Mouse (Mus musculus) C2C12 (cell line): Measurements from ENCODE around the gene Wee1.

Experiments used
- CTCF ChIP-seq: IDR thresholded peaks from one replicate; pipeline ENCODE4 v1.5.1; 2011; ENCODE audit not compliant: control insufficient read depth, insufficient read depth, insufficient read length
- MYOD1 ChIP-seq: IDR thresholded peaks from one replicate; pipeline ENCODE4 v1.6.1; 2011; ENCODE audit warnings: low read depth; ENCODE audit not compliant: control insufficient read depth, insufficient read length
- MYOG ChIP-seq: IDR thresholded peaks from one replicate; pipeline ENCODE4 v1.6.1; 2011; ENCODE audit not compliant: control insufficient read depth, insufficient read length; ENCODE audit errors: extremely low read depth
- USF1 ChIP-seq: IDR thresholded peaks from one replicate; pipeline ENCODE4 v1.6.1; 2011; ENCODE audit warnings: low read depth, mild to moderate bottlenecking, control low read depth, moderate library complexity

- TF ChIP-seq CTCF (no peak), USF1 (no peak), MYOG (no peak), MYOD1 (no peak)
Observed at GRCm38 (mm10) chr7:110120157-110120784, 1.6 kb upstream of the Wee1 start.
